8 mouse cellular contexts compared by ENCODE assay signal in genomic region chr8:125897868-125898788, GRCm38 (mm10). TPM values are rescaled to one million over a fixed set of nuclear protein-coding genes. Genes with fewer than 3 reads are reported as not detected.
DNase-seq lines count a peak whose midpoint lies in the region; ATAC-seq lines count a peak whose summit lies in the region.

Pcnx2 (minus strand) TSS chr8:125898317.

- intact Hi-C loops in left cerebral cortex, postnatal 4 days (cut with DNase I), result no loop called here

- peak within 1 kb of the TSS; percentile 50 for H3K9ac ChIP-seq in hindbrain, embryonic 11.5 days (ENCODE audit: low read depth, low read length)

- H3K4me2 ChIP-seq in hindbrain, embryonic 11.5 days (replicated peaks; ENCODE audit: low read depth, low read length), result peak within 1 kb of the TSS; percentile 48

- DNase-seq in kidney, postnatal 10 days, result peak; percentile 22
- no peak for DNase-seq in kidney, postnatal 36 days
- peak; percentile 89 to 92 for DNase-seq in cerebellum, postnatal 10 days
- DNase-seq in hindbrain, embryonic 11.5 days (ENCODE audit: low spot score), result peak; percentile 58
- peak; percentile 62 for DNase-seq in left cerebral cortex, postnatal 4 days
- DNase-seq in right cerebral cortex, adult 2 months (ENCODE audit: low spot score in 2 of 2), result peak; percentile 86 to 88
- DNase-seq in adrenal gland, adult (ENCODE audit: inconsistent age in 2 of 2, low spot score in 1 of 2), result no peak
- no peak for DNase-seq in Muller cell, postnatal 12 days (ENCODE audit: inconsistent ontology term)

- H3K27ac ChIP-seq in hindbrain, embryonic 11.5 days (ENCODE audit: low read depth, low read length), result no peak within 1 kb of the TSS

- no peaks in the 10 kb centered on the region for H3K9me3 ChIP-seq in hindbrain, embryonic 11.5 days (ENCODE audit: control insufficient read depth, low read length)

- 6% methylated on average over 44 of the region's 44 CpGs for WGBS in hindbrain, embryonic 11.5 days

- no peaks in the 10 kb centered on the region for H3K36me3 ChIP-seq in hindbrain, embryonic 11.5 days (ENCODE audit: control insufficient read depth, insufficient read depth, low read length)

- ATAC-seq in hindbrain, embryonic 11.5 days (ENCODE audit: low FRiP score), result peak; percentile 71; the same call in 1 of the 2 replicates

- H3K4me1 ChIP-seq in hindbrain, embryonic 11.5 days (replicated peaks; ENCODE audit: control insufficient read depth, insufficient read depth, low read length), result no peaks in the 10 kb centered on the region

- peak within 1 kb of the TSS; percentile 40 for H3K4me3 ChIP-seq in hindbrain, embryonic 11.5 days (ENCODE audit: low read depth, low read length)

- H3K27me3 ChIP-seq in hindbrain, embryonic 11.5 days (ENCODE audit: control insufficient read depth, insufficient read depth, low read length), result peaks cover 17% of the 10 kb centered on the region

RNA-seq across cellular contexts. Expression of gene Pcnx2, which starts in this region (rescaled TPM):
- 0.25 and 0.46 TPM in 2 replicates for polyA plus RNA-seq in hindbrain, embryonic 11.5 days (2014; fragmentation: Nextera tagmentation; extraction: Ambion mirVana)
- total RNA-seq in left cerebral cortex, postnatal 4 days (2021), result 10 to 100 TPM; 27.4 to 31.1 TPM

Comparison
In these comparisons a context has a peak if more than half of its experiments do, and no peak if none do; other contexts are left out.
1. DNase-seq: peak in kidney, postnatal 10 days (single experiment), cerebellum, postnatal 10 days (2 of 2), left cerebral cortex, postnatal 4 days (single experiment) and right cerebral cortex, adult 2 months (2 of 2); none in kidney, postnatal 36 days (0 of 2), adrenal gland, adult (0 of 2) and Muller cell, postnatal 12 days (single experiment).
2. Peak in DNase-seq, ATAC-seq, H3K4me3 ChIP-seq, H3K9ac ChIP-seq and H3K4me2 ChIP-seq in hindbrain, embryonic 11.5 days; RNA of the gene not detected or under 1 TPM.